ENCODE assay signal across 30 mouse cellular contexts in the genomic region with DNA sequence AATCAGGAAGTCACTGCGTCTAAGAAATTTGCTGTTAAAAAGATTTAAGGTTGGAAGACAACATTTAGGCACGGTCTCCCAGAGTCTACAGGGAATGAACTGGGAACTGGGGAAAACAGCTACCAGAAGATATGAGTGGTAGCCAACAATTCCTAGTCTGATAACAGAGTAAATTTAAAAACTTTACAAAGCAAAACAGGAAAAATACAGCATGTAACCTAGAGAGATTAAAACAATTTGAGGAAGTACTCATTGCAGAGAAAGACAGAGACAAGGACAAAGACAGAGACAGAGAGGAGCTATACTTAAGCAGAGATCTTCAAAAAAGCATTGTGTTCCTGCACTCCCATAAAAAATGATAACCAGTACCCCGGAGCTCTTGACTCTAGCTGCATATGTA.
"Had no signal": no experiment of that assay in that cellular context is flagged by ENCODE, and none has a peak within 500 bp of the region (broad histone marks: within the 10 kb centered on the region; RNA-seq: fewer than 3 reads in every experiment).

No protein-coding gene starts in this region.

- H3K4me1 ChIP-seq: heart, embryonic 12.5 days; heart, embryonic 13.5 days; heart, embryonic 15.5 days; hindbrain, embryonic 10.5 days; hindbrain, embryonic 12.5 days; hindbrain, embryonic 13.5 days; hindbrain, embryonic 15.5 days; intestine, embryonic 15.5 days; kidney, embryonic 15.5 days had no signal

- H3K36me3 ChIP-seq: heart, embryonic 12.5 days; heart, embryonic 13.5 days; heart, embryonic 15.5 days; hindbrain, embryonic 10.5 days; hindbrain, embryonic 12.5 days; hindbrain, embryonic 13.5 days; hindbrain, embryonic 15.5 days; intestine, embryonic 15.5 days; kidney, embryonic 15.5 days had no signal

- DNase-seq: heart, postnatal 10 days; heart, postnatal 14 days; heart, postnatal 36 days; heart, postnatal 4 days; kidney, adult 11 months; kidney, adult 18-20 months; kidney, adult 2 months; kidney, adult 8-10 months; kidney, adult 9 months; kidney, postnatal 10 days; kidney, postnatal 14 days; kidney, postnatal 25 days; kidney, postnatal 36 days; kidney, postnatal 4 days; layer of hippocampus, adult 9-11 months; layer of hippocampus, postnatal 36 days had no signal

- H3K27me3 ChIP-seq: heart, embryonic 12.5 days; heart, embryonic 13.5 days; heart, embryonic 15.5 days; hindbrain, embryonic 12.5 days; hindbrain, embryonic 13.5 days; hindbrain, embryonic 15.5 days; intestine, embryonic 15.5 days; kidney, embryonic 15.5 days had no signal

- H3K27ac ChIP-seq: heart, embryonic 13.5 days; heart, embryonic 15.5 days; hindbrain, embryonic 10.5 days; hindbrain, embryonic 12.5 days; hindbrain, embryonic 13.5 days; hindbrain, embryonic 14.5 days; hindbrain, embryonic 15.5 days; hindbrain, postnatal 0 days; intestine, embryonic 15.5 days; kidney, embryonic 15.5 days; kidney, postnatal 0 days; layer of hippocampus, adult 2 months; left cerebral cortex, adult 2 months had no signal

- H3K9me3 ChIP-seq: heart, embryonic 12.5 days; heart, embryonic 15.5 days; hindbrain, embryonic 13.5 days; hindbrain, embryonic 15.5 days; intestine, embryonic 15.5 days had no signal

- H3K9ac ChIP-seq: heart, embryonic 12.5 days; heart, embryonic 13.5 days; heart, embryonic 15.5 days; hindbrain, embryonic 12.5 days; hindbrain, embryonic 13.5 days; hindbrain, embryonic 14.5 days; hindbrain, embryonic 15.5 days; intestine, embryonic 15.5 days; kidney, embryonic 15.5 days had no signal

- H3K4me3 ChIP-seq: heart, embryonic 12.5 days; heart, embryonic 13.5 days; heart, embryonic 15.5 days; hindbrain, embryonic 10.5 days; hindbrain, embryonic 12.5 days; hindbrain, embryonic 13.5 days; hindbrain, embryonic 15.5 days; intestine, embryonic 15.5 days; kidney, embryonic 15.5 days; layer of hippocampus, adult 2 months; left cerebral cortex, adult 2 months had no signal
